9 mouse cellular contexts compared by ENCODE assay signal in the genomic region with DNA sequence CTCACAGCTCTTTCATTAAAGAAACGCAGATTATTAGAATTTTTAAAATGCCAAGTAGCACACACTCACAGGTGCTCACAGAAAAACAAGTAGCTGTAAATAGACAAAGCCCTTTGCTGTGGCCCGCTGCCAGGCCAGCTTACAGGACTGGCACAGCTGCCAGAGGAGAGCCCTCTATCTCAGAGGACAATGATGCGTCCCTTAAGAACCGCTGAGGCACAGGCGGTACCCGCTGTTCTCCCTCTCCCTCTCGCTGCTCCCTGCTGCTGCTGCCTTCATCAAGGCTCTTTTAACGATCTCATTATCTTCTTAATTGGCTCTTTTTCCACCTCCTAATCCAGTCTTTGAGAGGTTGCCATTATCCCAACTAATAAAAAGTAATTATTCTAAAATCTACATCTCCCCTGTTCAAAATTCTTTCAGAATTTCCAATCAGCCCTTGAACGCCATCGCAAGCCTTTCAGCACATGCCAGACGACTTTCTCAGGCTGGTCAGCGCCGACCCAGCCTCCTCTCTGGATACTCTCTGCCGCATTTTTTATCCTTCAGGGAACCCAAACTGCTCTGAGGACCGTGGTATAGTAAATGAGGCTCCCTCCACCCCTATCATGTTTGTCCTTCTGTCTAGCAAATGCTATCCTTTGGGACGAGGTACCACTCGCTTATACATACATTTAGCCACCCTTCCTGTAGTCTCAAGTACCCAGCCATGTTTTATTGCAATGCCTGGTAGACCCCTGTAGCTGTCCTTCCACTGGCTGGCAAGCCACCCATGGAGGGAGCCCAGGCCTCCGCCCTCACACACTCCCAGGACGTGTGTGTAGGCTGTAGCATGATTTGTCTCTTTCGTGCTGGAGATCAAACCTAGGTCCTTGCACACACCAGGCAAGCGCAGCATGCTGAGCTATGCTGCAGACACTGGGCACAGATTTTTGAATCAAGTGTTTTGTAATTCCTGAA. TPM values are rescaled to one million over a fixed set of nuclear protein-coding genes. Genes with fewer than 3 reads are reported as not detected.
DNase-seq lines count a peak whose midpoint lies in the region; ATAC-seq lines count a peak whose summit lies in the region.
"Had no signal": no experiment of that assay in that cellular context is flagged by ENCODE, and none has a peak within 500 bp of the region (broad histone marks: within the 10 kb centered on the region; RNA-seq: fewer than 3 reads in every experiment).

No protein-coding gene starts in this region.

- H3K9me3 ChIP-seq in forebrain, embryonic 11.5 days (ENCODE audit: control insufficient read depth, low read length): no peaks in the 10 kb centered on the region
- no peaks in the 10 kb centered on the region for H3K9me3 ChIP-seq in hindbrain, embryonic 14.5 days (ENCODE audit: control insufficient read depth, low read length)
- H3K9me3 ChIP-seq in neural tube, embryonic 12.5 days: no peaks in the 10 kb centered on the region

- intact Hi-C loops in left cerebral cortex, postnatal 10 days (cut with DNase I): no loop called here

- peak; percentile 51 to 53 for DNase-seq in left cerebral cortex, postnatal 10 days (ENCODE audit: extremely low spot score in 1 of 2, low spot score in 2 of 2)
- no peak for DNase-seq in left cerebral cortex, adult 11 months (ENCODE audit: low spot score)
- DNase-seq in forebrain, embryonic 11.5 days (ENCODE audit: low spot score): peak; percentile 88
- DNase-seq in hindbrain, embryonic 14.5 days (ENCODE audit: low spot score): peak; percentile 62
- no peak for DNase-seq in kidney, adult 18-20 months
- no peak for DNase-seq in kidney, postnatal 10 days
- DNase-seq in cerebellum, postnatal 36 days: no peak
- DNase-seq: kidney, postnatal 36 days had no signal

- peak overlapping the region; percentile 37 for H3K9ac ChIP-seq in forebrain, embryonic 11.5 days (ENCODE audit: low read length)
- H3K9ac ChIP-seq in hindbrain, embryonic 14.5 days: peak overlapping the region; percentile 26
- H3K9ac ChIP-seq in neural tube, embryonic 12.5 days: 0 out of 2 replicates have a peak overlapping the region, but pooled peaks have one; percentile 13

- peak overlapping the region; percentile 1; the same call in 1 of the 2 replicates for H3K4me3 ChIP-seq in forebrain, embryonic 11.5 days (ENCODE audit: low read depth, low read length)
- no peak overlapping the region for H3K4me3 ChIP-seq in hindbrain, embryonic 14.5 days (replicated peaks; ENCODE audit: low read length)
- H3K4me3 ChIP-seq in neural tube, embryonic 12.5 days: no peak overlapping the region

- peak overlapping the region; percentile 97 for H3K27ac ChIP-seq in forebrain, embryonic 11.5 days (ENCODE audit: low read depth, low read length)
- peak overlapping the region; percentile 90 for H3K27ac ChIP-seq in hindbrain, embryonic 14.5 days
- peak overlapping the region; percentile 67 for H3K27ac ChIP-seq in neural tube, embryonic 12.5 days

- no peaks in the 10 kb centered on the region for H3K27me3 ChIP-seq in forebrain, embryonic 11.5 days (ENCODE audit: control insufficient read depth, insufficient read depth, low read length)
- H3K27me3 ChIP-seq in hindbrain, embryonic 14.5 days (ENCODE audit: control insufficient read depth, insufficient read depth, low read length): no peaks in the 10 kb centered on the region
- H3K27me3 ChIP-seq in neural tube, embryonic 12.5 days (replicated peaks): no peaks in the 10 kb centered on the region

- no peaks in the 10 kb centered on the region for H3K36me3 ChIP-seq in forebrain, embryonic 11.5 days (ENCODE audit: control insufficient read depth, insufficient read depth, low read length)
- no peaks in the 10 kb centered on the region for H3K36me3 ChIP-seq in hindbrain, embryonic 14.5 days (replicated peaks; ENCODE audit: control insufficient read depth, insufficient read depth)
- 0 out of 2 replicates have a peak, but pooled peaks cover 5% of the 10 kb centered on the region for H3K36me3 ChIP-seq in neural tube, embryonic 12.5 days

- peak; percentile 91 for ATAC-seq in forebrain, embryonic 11.5 days (replicated peaks; ENCODE audit: low FRiP score)
- peak; percentile 88 for ATAC-seq in hindbrain, embryonic 14.5 days (ENCODE audit: low FRiP score)
- peak; percentile 88 for ATAC-seq in neural tube, embryonic 12.5 days (ENCODE audit: low FRiP score, low read depth)

- peak overlapping the region; percentile 11; the same call in 1 of the 2 replicates for H3K4me2 ChIP-seq in forebrain, embryonic 11.5 days (ENCODE audit: low read depth, low read length, severe bottlenecking)
- peak overlapping the region; percentile 33 for H3K4me2 ChIP-seq in hindbrain, embryonic 14.5 days (replicated peaks)
- peak overlapping the region; percentile 19 for H3K4me2 ChIP-seq in neural tube, embryonic 12.5 days (replicated peaks)

- WGBS in forebrain, embryonic 11.5 days: 20% methylated on average over 21 of the region's 21 CpGs
- WGBS in hindbrain, embryonic 14.5 days: 24% methylated on average over 21 of the region's 21 CpGs
- WGBS in neural tube, embryonic 12.5 days: 23% methylated on average over 21 of the region's 21 CpGs

- peaks cover 14% of the 10 kb centered on the region for H3K4me1 ChIP-seq in forebrain, embryonic 11.5 days (replicated peaks; ENCODE audit: control insufficient read depth, insufficient read depth, low read length)
- peaks cover 27% of the 10 kb centered on the region for H3K4me1 ChIP-seq in hindbrain, embryonic 14.5 days (replicated peaks; ENCODE audit: control insufficient read depth, insufficient read depth, low read length)
- peaks cover 15% of the 10 kb centered on the region for H3K4me1 ChIP-seq in neural tube, embryonic 12.5 days

RNA-seq across cellular contexts. Expression of gene Cers5, which starts 35.4 kb away (rescaled TPM):
- total RNA-seq in left cerebral cortex, postnatal 10 days (2021): 10 to 100 TPM; 43.6 to 47.2 TPM
- 59.2 and 59.7 TPM in 2 replicates for polyA plus RNA-seq in forebrain, embryonic 11.5 days (2014; fragmentation: Nextera tagmentation; extraction: Ambion mirVana)
- 78.5 and 89.3 TPM in 2 replicates for polyA plus RNA-seq in hindbrain, embryonic 14.5 days (2014; fragmentation: Nextera tagmentation; extraction: Ambion mirVana)
- 65.6 and 67.3 TPM in 2 replicates for polyA plus RNA-seq in neural tube, embryonic 12.5 days (2016; fragmentation: Nextera tagmentation; extraction: Ambion mirVana)

Comparison
In these comparisons a context has a peak if more than half of its experiments do, and no peak if none do; other contexts are left out.
1. DNase-seq: peak in left cerebral cortex, postnatal 10 days (2 of 2), forebrain, embryonic 11.5 days (single experiment) and hindbrain, embryonic 14.5 days (single experiment); none in left cerebral cortex, adult 11 months (single experiment), kidney, adult 18-20 months (single experiment), kidney, postnatal 10 days (single experiment) and cerebellum, postnatal 36 days (0 of 2).
2. Peak in every context shown above with its lines, with median percentiles within 50 percentile points of each other: ATAC-seq, H3K27ac ChIP-seq, H3K4me2 ChIP-seq and H3K9ac ChIP-seq.